Mouse (Mus musculus): ENCODE results near the gene Syncrip. TPM values are rescaled to one million over a fixed set of nuclear protein-coding genes. Genes with fewer than 3 reads are reported as not detected.
"Not testable (repeated sequence)": the region's sequence is repeated elsewhere in the genome, so short reads cannot be mapped to it uniquely, and the experiment has no call there.

Syncrip gene
- polyA plus RNA-seq (2014; fragmentation: Nextera tagmentation; extraction: Ambion mirVana) = 137 and 140 TPM in 2 replicates

DNA sequence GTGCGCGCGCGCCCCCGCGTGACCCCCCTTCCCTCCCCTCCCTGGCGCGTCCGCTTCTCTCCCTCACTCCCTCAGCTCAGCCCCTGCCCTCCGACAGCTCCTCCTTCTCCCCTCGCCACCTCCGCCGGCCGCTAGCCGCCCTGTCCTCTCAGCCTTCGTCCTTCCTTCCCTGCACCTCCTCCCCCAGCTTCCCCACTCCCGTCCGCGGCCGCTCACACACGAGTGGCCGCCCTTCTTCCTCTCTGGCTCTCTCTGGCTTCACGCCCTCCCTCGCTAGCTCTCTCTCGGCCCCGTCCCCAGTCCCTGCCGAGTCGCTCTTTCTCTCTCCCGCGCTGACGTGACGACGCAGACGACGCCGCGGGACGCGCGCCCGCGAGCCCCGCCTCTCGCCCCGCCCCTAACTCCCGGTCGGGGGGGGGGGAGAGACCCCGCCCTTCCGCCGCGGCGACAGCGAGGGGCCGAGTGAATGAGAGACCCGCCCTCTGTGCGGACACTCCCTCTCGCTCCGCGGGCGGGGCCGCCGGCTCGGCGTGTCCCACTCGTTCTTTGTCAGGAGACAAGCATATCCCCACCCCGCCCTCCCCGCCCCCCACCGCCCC, at the start of gene Syncrip:
TSS of gene Syncrip (minus strand) at position 345 of the 599 bp plus-strand sequence.
- not testable (repeated sequence) for H3K36me3 ChIP-seq (ENCODE audit: control insufficient read depth, insufficient read depth, low read length)
- 0% methylated on average over 11 of the region's 68 CpGs for WGBS
- peak; percentile 95 for ATAC-seq (ENCODE audit: low FRiP score)

DNA sequence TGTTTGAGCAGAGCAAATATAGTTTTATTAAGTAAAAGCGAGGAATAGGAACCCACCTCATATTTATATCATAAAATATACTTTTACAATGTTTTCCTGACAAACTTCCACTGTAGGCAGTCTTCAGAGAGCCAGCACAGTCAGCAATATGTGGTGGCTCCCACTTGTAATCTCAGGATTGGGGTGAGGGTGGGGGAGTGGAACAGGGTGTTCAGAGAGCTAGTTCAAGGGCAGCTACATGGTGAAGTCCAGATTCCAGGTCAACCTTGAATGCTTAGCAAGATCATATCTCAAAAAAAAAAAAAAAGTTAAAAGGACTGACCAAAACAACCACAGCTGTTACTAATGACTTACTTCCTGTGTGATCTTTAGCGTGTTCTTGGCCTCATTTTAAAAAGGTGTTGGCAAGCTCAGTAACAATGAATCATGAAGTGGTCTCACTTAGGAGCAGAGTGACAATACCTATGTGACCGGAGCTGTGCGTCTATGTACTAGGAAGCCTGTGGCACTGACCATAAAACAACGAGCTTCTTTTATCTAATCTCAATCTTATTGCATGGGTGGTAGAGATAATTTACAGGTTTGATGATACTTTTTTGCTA, 47.7 kb upstream of the Syncrip start:
- WGBS = 89% methylated on average over 5 of the region's 5 CpGs

More for the DNA sequence above, at the start of gene Syncrip:
- H3K4me2 ChIP-seq (replicated peaks; ENCODE audit: low read depth, low read length) = peak within 1 kb of the TSS; percentile 71
- H3K4me3 ChIP-seq (ENCODE audit: low read depth, low read length) = peak within 1 kb of the TSS; percentile 100
- not testable (repeated sequence) for H3K27me3 ChIP-seq (ENCODE audit: control insufficient read depth, insufficient read depth, low read length); H3K4me1 ChIP-seq (replicated peaks; ENCODE audit: control insufficient read depth, insufficient read depth, low read length); H3K9me3 ChIP-seq (ENCODE audit: control insufficient read depth, low read length)
- DNase-seq (ENCODE audit: low spot score) = peak; percentile 96
- peak within 1 kb of the TSS; percentile 99 for H3K27ac ChIP-seq (ENCODE audit: low read depth, low read length)
- peak within 1 kb of the TSS; percentile 99 for H3K9ac ChIP-seq (ENCODE audit: low read depth, low read length)

DNA sequence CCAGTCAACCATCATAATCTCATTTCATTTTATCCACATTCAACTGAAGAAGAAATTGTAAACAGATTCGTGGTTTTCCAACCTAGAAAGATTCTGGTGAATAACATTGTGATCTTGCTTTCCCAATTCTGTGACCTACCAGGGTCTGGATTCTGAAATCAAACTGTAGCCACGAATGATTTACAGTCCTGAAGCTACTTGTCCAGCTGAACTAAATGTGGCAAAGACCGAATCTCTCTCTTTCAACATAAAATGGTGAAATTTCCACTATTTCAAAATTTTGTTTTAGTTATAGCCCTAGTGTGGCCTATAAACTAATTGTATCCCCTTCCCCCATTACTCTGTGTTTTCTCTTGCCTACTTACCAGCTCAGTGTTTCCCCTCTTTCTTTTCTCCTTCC, 47.2 kb upstream of the Syncrip start:
- Histone ChIP-seq H3K4me3 (ENCODE audit: low read depth, low read length) (no peak overlapping the region), H3K4me2 (replicated peaks; ENCODE audit: low read depth, low read length) (no peak overlapping the region), H3K27me3 (ENCODE audit: control insufficient read depth, insufficient read depth, low read length) (no peaks in the 10 kb centered on the region), H3K36me3 (ENCODE audit: control insufficient read depth, insufficient read depth, low read length) (no peaks in the 10 kb centered on the region), H3K9me3 (ENCODE audit: control insufficient read depth, low read length) (no peaks in the 10 kb centered on the region), H3K9ac (ENCODE audit: low read depth, low read length) (no peak overlapping the region), H3K27ac (ENCODE audit: low read depth, low read length) (no peak overlapping the region), H3K4me1 (replicated peaks; ENCODE audit: control insufficient read depth, insufficient read depth, low read length) (no peaks in the 10 kb centered on the region)
- ATAC-seq (ENCODE audit: low FRiP score) (no peak), DNase-seq (ENCODE audit: low spot score) (no peak)
- 80% methylated on average over 3 of the region's 3 CpGs for WGBS

More for the DNA sequence above, 47.7 kb upstream of the Syncrip start:
- Histone ChIP-seq H3K27me3 (ENCODE audit: control insufficient read depth, insufficient read depth, low read length) (no peaks in the 10 kb centered on the region), H3K36me3 (ENCODE audit: control insufficient read depth, insufficient read depth, low read length) (no peaks in the 10 kb centered on the region), H3K4me3 (ENCODE audit: low read depth, low read length) (no peak overlapping the region), H3K9ac (ENCODE audit: low read depth, low read length) (no peak overlapping the region), H3K9me3 (ENCODE audit: control insufficient read depth, low read length) (no peaks in the 10 kb centered on the region), H3K4me2 (replicated peaks; ENCODE audit: low read depth, low read length) (no peak overlapping the region), H3K27ac (ENCODE audit: low read depth, low read length) (no peak overlapping the region), H3K4me1 (replicated peaks; ENCODE audit: control insufficient read depth, insufficient read depth, low read length) (no peaks in the 10 kb centered on the region)
- DNase-seq (ENCODE audit: low spot score) = no peak
- ATAC-seq (ENCODE audit: low FRiP score) = no peak

DNA sequence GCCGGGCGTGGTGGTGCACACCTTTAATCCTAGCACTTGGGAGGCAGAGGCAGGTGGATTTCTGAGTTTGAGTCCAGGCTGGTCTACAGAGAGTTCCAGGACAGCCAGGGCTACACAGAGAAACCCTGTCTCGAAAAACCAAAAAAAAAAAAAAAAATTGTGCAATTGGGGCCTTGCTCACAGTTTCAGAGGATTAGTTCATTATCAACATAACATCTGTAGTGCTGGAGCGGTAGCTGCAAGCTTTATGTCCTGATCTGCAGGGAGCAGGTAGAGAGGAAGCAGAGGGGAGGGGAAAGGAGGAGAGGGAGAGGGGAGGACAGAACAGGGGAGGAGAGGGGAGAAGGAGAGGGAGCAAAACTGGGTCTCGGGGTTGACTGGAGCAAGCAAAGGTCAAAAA, 46.4 kb upstream of the Syncrip start:
- Histone ChIP-seq H3K9me3 (ENCODE audit: control insufficient read depth, low read length) (no peaks in the 10 kb centered on the region), H3K4me3 (ENCODE audit: low read depth, low read length) (no peak overlapping the region), H3K27ac (ENCODE audit: low read depth, low read length) (no peak overlapping the region), H3K36me3 (ENCODE audit: control insufficient read depth, insufficient read depth, low read length) (no peaks in the 10 kb centered on the region), H3K27me3 (ENCODE audit: control insufficient read depth, insufficient read depth, low read length) (no peaks in the 10 kb centered on the region), H3K4me2 (replicated peaks; ENCODE audit: low read depth, low read length) (no peak overlapping the region), H3K9ac (ENCODE audit: low read depth, low read length) (no peak overlapping the region), H3K4me1 (replicated peaks; ENCODE audit: control insufficient read depth, insufficient read depth, low read length) (no peaks in the 10 kb centered on the region)
- ATAC-seq (ENCODE audit: low FRiP score) = no peak
- WGBS = 79% methylated on average over 5 of the region's 5 CpGs
- DNase-seq (ENCODE audit: low spot score) = no peak

DNA sequence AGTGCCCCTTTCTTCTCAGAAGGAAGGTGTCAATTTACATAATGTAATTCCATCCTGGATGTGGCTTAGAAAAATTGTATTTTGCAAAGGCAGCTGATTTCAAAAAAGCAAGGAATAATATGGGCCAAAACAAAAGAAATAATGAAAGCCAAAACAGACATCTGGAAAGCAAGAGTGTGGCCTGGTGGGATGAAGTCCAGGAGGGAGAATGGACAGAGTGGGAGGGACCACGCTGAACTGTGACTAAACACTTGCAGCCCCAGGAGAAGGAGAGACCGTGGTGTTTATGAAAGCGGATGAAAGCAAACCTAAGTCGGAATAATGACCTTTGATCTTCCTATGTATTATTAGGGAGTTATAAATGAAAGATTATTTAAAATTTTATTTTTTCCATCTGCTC, 45.6 kb upstream of the Syncrip start:
- H3K9ac ChIP-seq (ENCODE audit: low read depth, low read length) = no peak overlapping the region
- H3K4me2 ChIP-seq (replicated peaks; ENCODE audit: low read depth, low read length) = no peak overlapping the region
- no peaks in the 10 kb centered on the region for H3K4me1 ChIP-seq (replicated peaks; ENCODE audit: control insufficient read depth, insufficient read depth, low read length)
- no peak for DNase-seq (ENCODE audit: low spot score)
- H3K27me3 ChIP-seq (ENCODE audit: control insufficient read depth, insufficient read depth, low read length) = no peaks in the 10 kb centered on the region
- ATAC-seq (ENCODE audit: low FRiP score) = no peak
- H3K36me3 ChIP-seq (ENCODE audit: control insufficient read depth, insufficient read depth, low read length) = no peaks in the 10 kb centered on the region
- no peak overlapping the region for H3K4me3 ChIP-seq (ENCODE audit: low read depth, low read length)
- H3K27ac ChIP-seq (ENCODE audit: low read depth, low read length) = no peak overlapping the region
- no peaks in the 10 kb centered on the region for H3K9me3 ChIP-seq (ENCODE audit: control insufficient read depth, low read length)
- WGBS = 77% methylated on average over 4 of the region's 4 CpGs

DNA sequence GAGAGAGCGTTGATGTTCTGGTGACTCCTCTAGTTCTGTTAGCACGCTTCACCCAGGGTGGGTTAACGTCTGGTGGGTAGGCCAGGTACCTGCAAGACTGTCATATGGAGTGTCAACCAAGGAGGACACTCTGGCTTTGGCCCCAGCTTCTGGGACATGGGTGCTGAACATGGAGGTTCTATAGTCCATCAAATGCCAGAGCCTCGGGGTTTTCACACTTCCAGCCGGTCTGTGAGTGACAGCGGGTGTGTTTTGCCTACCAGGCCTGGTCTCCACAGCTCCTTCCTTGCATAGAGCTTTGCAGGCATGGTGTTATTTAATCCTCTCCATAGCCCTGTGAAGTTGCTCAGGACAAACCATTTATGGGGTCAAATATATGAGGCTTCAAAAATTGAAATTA, 43.0 kb upstream of the Syncrip start:
- H3K4me2 ChIP-seq (replicated peaks; ENCODE audit: low read depth, low read length) = no peak overlapping the region
- ATAC-seq (ENCODE audit: low FRiP score) (no peak), DNase-seq (ENCODE audit: low spot score) (no peak)
- H3K27ac ChIP-seq (ENCODE audit: low read depth, low read length) = no peak overlapping the region
- 83% methylated on average over 6 of the region's 6 CpGs for WGBS
- H3K4me3 ChIP-seq (ENCODE audit: low read depth, low read length) = no peak overlapping the region
- no peaks in the 10 kb centered on the region for H3K27me3 ChIP-seq (ENCODE audit: control insufficient read depth, insufficient read depth, low read length)
- no peaks in the 10 kb centered on the region for H3K4me1 ChIP-seq (replicated peaks; ENCODE audit: control insufficient read depth, insufficient read depth, low read length)
- H3K9me3 ChIP-seq (ENCODE audit: control insufficient read depth, low read length) = no peaks in the 10 kb centered on the region
- no peak overlapping the region for H3K9ac ChIP-seq (ENCODE audit: low read depth, low read length)
- H3K36me3 ChIP-seq (ENCODE audit: control insufficient read depth, insufficient read depth, low read length) = no peaks in the 10 kb centered on the region

DNA sequence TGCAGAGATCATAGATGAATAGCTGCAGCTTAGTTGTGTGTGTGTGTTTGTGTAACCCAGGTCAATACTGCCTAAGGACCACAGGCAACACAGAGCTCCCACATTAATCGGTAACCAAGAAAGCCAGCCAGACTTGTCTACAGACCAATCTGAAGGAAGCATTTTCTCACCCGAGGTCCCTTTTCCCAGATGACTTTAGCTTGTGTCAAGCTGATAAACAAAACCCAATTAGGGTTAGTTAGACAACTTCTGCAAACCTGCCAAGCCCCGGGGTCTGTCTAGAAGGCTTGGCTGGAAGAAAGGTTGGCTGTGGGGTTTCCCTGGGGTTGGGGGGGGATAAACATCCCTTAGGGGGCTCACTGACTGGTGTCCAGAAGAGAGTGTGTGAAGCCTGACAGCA, 42.4 kb upstream of the Syncrip start:
- H3K4me3 ChIP-seq (ENCODE audit: low read depth, low read length) = no peak overlapping the region
- no peak overlapping the region for H3K4me2 ChIP-seq (replicated peaks; ENCODE audit: low read depth, low read length)
- no peak overlapping the region for H3K9ac ChIP-seq (ENCODE audit: low read depth, low read length)
- H3K4me1 ChIP-seq (replicated peaks; ENCODE audit: control insufficient read depth, insufficient read depth, low read length) = no peaks in the 10 kb centered on the region
- H3K9me3 ChIP-seq (ENCODE audit: control insufficient read depth, low read length) = no peaks in the 10 kb centered on the region
- 77% methylated on average over 3 of the region's 3 CpGs for WGBS
- no peaks in the 10 kb centered on the region for H3K27me3 ChIP-seq (ENCODE audit: control insufficient read depth, insufficient read depth, low read length)
- ATAC-seq (ENCODE audit: low FRiP score) (no peak), DNase-seq (ENCODE audit: low spot score) (no peak)
- H3K36me3 ChIP-seq (ENCODE audit: control insufficient read depth, insufficient read depth, low read length) = no peaks in the 10 kb centered on the region
- H3K27ac ChIP-seq (ENCODE audit: low read depth, low read length) = no peak overlapping the region

DNA sequence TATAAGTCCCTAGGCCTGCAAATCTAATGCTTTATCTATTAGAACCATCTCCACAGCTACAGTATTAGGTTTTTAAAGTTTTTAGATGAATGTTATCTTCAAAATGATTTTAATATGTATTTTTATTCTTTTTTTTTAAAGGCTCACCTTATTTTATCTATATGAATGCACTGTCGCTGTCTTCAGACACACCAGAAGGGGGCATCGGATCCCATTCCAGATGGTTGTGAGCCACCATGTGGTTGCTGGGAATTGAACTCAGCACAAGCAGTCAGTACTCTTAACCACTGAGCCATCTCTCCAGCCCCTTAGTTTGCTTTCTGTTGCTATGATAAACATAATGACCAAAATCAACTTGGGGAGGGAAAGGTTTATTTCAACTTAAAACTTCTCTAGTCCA, 42.0 kb upstream of the Syncrip start:
- H3K27ac ChIP-seq (ENCODE audit: low read depth, low read length) = no peak overlapping the region
- no peaks in the 10 kb centered on the region for H3K27me3 ChIP-seq (ENCODE audit: control insufficient read depth, insufficient read depth, low read length)
- ATAC-seq (ENCODE audit: low FRiP score) = no peak
- no peaks in the 10 kb centered on the region for H3K4me1 ChIP-seq (replicated peaks; ENCODE audit: control insufficient read depth, insufficient read depth, low read length)
- H3K4me3 ChIP-seq (ENCODE audit: low read depth, low read length) = no peak overlapping the region
- H3K36me3 ChIP-seq (ENCODE audit: control insufficient read depth, insufficient read depth, low read length) = no peaks in the 10 kb centered on the region
- 91% methylated on average over 2 of the region's 2 CpGs for WGBS
- no peak overlapping the region for H3K9ac ChIP-seq (ENCODE audit: low read depth, low read length)
- no peak for DNase-seq (ENCODE audit: low spot score)
- H3K9me3 ChIP-seq (ENCODE audit: control insufficient read depth, low read length) = no peaks in the 10 kb centered on the region
- no peak overlapping the region for H3K4me2 ChIP-seq (replicated peaks; ENCODE audit: low read depth, low read length)

DNA sequence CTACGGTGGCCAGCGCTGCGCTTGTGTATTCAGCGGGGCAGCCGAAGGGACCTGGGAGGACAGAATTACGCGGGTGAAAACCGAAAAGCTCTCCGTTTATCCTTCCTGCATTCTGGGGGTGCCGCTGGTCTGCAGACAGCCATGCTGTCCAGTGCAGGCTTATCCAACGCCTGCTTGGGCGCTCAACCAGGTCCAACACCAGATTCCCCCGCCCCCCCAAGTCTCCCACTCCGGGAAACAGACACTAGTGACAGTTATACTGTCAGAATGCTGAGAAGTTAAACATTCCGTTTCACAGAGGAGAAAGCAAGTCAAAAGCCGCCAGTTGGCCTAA, 40.9 kb upstream of the Syncrip start:
- Histone ChIP-seq H3K4me3 (ENCODE audit: low read depth, low read length) (peak overlapping the region; percentile 76), H3K4me1 (replicated peaks; ENCODE audit: control insufficient read depth, insufficient read depth, low read length) (no peaks in the 10 kb centered on the region), H3K9me3 (ENCODE audit: control insufficient read depth, low read length) (no peaks in the 10 kb centered on the region), H3K27me3 (ENCODE audit: control insufficient read depth, insufficient read depth, low read length) (no peaks in the 10 kb centered on the region), H3K4me2 (replicated peaks; ENCODE audit: low read depth, low read length) (peak overlapping the region; percentile 52), H3K27ac (ENCODE audit: low read depth, low read length) (peak overlapping the region; percentile 61), H3K36me3 (ENCODE audit: control insufficient read depth, insufficient read depth, low read length) (no peaks in the 10 kb centered on the region), H3K9ac (ENCODE audit: low read depth, low read length) (peak overlapping the region; percentile 98)
- 2% methylated on average over 16 of the region's 16 CpGs for WGBS
- no peak for DNase-seq (ENCODE audit: low spot score)
- no peak for ATAC-seq (ENCODE audit: low FRiP score)

Data from hindbrain, embryonic 11.5 days (tissue).